Mouse (Mus musculus) C2C12 (cell line): ENCODE data around the gene Chst10.

ENCODE experiments used
- CTCF ChIP-seq: IDR thresholded peaks from one replicate; pipeline ENCODE4 v1.5.1; 2011; ENCODE audit not compliant: control insufficient read depth, insufficient read depth, insufficient read length
- MAX ChIP-seq: IDR thresholded peaks from one replicate; pipeline ENCODE4 v1.6.1; 2011; ENCODE audit warnings: mild to moderate bottlenecking, control low read depth
- MYOG ChIP-seq: IDR thresholded peaks from one replicate; pipeline ENCODE4 v1.6.1; 2011; ENCODE audit not compliant: control insufficient read depth, insufficient read length; ENCODE audit errors: extremely low read depth
- USF1 ChIP-seq: IDR thresholded peaks from one replicate; pipeline ENCODE4 v1.6.1; 2011; ENCODE audit warnings: low read depth, mild to moderate bottlenecking, control low read depth, moderate library complexity

DNA sequence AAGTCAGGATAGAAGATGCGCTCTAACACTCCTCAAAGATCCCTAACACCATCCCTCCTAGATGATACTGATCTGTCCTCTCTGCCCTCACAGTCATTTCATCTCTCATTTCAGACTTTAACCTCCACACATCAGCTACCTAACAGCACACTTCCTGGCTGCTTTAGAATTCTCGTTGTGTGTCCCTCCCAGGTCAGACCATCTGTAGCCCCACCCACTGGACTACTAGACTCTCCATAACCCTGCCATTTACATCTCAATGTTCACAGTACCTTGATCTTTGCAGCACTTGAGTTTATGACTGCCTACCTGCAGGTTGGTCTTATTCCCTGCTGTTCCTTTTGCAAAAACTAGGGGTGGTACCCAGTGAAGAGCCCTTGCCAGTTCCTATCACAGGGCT lies 74.1 kb downstream of the Chst10 start:
- TF ChIP-seq CTCF (no peak), MYOG (no peak), MAX (no peak), USF1 (no peak)
